Mouse (Mus musculus) limb, embryonic 14.5 days (tissue): ENCODE measurements around the gene Sez6l. TPM values are rescaled to one million over a fixed set of nuclear protein-coding genes. Genes with fewer than 3 reads are reported as not detected.

Experiments used
- ATAC-seq: fragments of 200-750 bp; cut with Nextera tagmentation; 2 replicates; pipeline ENCODE4 v1.8.0; 2017; ENCODE audit warnings: low read depth, moderate number of reproducible peaks, moderate TSS enrichment; ENCODE audit not compliant: low FRiP score
- DNase-seq: peaks from one replicate; pipeline ENCODE4 v3.0.0-alpha.2; 2015; ENCODE audit warnings: low spot score
- H3K27ac ChIP-seq: fragments of 300-500 bp; sonication (generic); replicated peaks from 2 replicates; pipeline ENCODE4 v1.5.1; 2014; ENCODE audit warnings: low read depth, mild to moderate bottlenecking, low read length, moderate library complexity, mixed read lengths
- H3K27me3 ChIP-seq: fragments of 300-500 bp; sonication (generic); 2 replicates; pipeline ENCODE4 v1.6.1; 2014; ENCODE audit warnings: low read length, mixed read lengths; ENCODE audit not compliant: control insufficient read depth, insufficient read depth
- H3K36me3 ChIP-seq: fragments of 300-500 bp; sonication (generic); 2 replicates; pipeline ENCODE4 v1.6.1; 2014; ENCODE audit warnings: mild to moderate bottlenecking, low read length, moderate library complexity, mixed read lengths; ENCODE audit not compliant: control insufficient read depth, insufficient read depth
- H3K4me1 ChIP-seq: fragments of 300-500 bp; sonication (generic); 2 replicates; pipeline ENCODE4 v1.6.1; 2014; ENCODE audit warnings: antibody characterized with exemption, low read length, mixed read lengths; ENCODE audit not compliant: control insufficient read depth, insufficient read depth
- H3K4me2 ChIP-seq: fragments of 300-500 bp; sonication (generic); replicated peaks from 2 replicates; pipeline ENCODE4 v1.6.1; 2014; ENCODE audit warnings: low read depth, mild to moderate bottlenecking, low read length, moderate library complexity; ENCODE audit not compliant: severe bottlenecking
- H3K4me3 ChIP-seq: fragments of 300-500 bp; sonication (generic); replicated peaks from 2 replicates; pipeline ENCODE4 v1.5.1; 2014; ENCODE audit warnings: low read length
- H3K9ac ChIP-seq: fragments of 300-500 bp; sonication (generic); 2 replicates; pipeline ENCODE4 v1.6.1; 2014; ENCODE audit warnings: mild to moderate bottlenecking, low read depth, low read length, moderate library complexity; ENCODE audit not compliant: severe bottlenecking
- H3K9me3 ChIP-seq: fragments of 300-500 bp; sonication (generic); 2 replicates; pipeline ENCODE4 v1.6.1; 2016; ENCODE audit warnings: low read length; ENCODE audit not compliant: control insufficient read depth
- POLR2A ChIP-seq: fragments of 200-500 bp; IDR thresholded peaks from 2 replicates; pipeline ENCODE4 v1.8.0; 2012; ENCODE audit warnings: inconsistent platforms, mild to moderate bottlenecking, moderate library complexity, borderline replicate concordance; ENCODE audit not compliant: insufficient read depth, insufficient read length; ENCODE audit errors: extremely low read depth
- WGBS: fragments of 180-500 bp; shearing (Covaris S2); extraction: QIAGEN DNeasy Blood & Tissue Kit; methylation state at CpG from one replicate; pipeline ENCODE4 v1.1.7; 2014; 5-methylcytosine and 5-hydroxymethylcytosine counted together
- polyA plus RNA-seq, 2 experiments: library from polyadenylated mRNA; depleted of rRNA in 1 of 2; stranded (reverse) in 1 of 2; unstranded in 1 of 2; fragments of >200 nt; fragmentation: Nextera tagmentation in 1 of 2; extraction: Ambion mirVana in 1 of 2; gene quantifications; 2 replicates each; pipeline versions ENCODE4 v1.2.1 to v1.2.3; 2012 to 2014

The Sez6l gene
- polyA plus RNA-seq, 2 experiments, result 0.89 to 1.8 TPM

- Histone ChIP-seq H3K27ac (no peak overlapping the region), H3K36me3 (no peaks in the 10 kb centered on the region), H3K9ac (no peak overlapping the region), H3K27me3 (no peaks in the 10 kb centered on the region), H3K9me3 (no peaks in the 10 kb centered on the region), H3K4me2 (no peak overlapping the region), H3K4me3 (no peak overlapping the region), H3K4me1 (0 out of 2 replicates have a peak, but pooled peaks cover 8% of the 10 kb centered on the region)
- TF ChIP-seq POLR2A, result no peak
- ATAC-seq (no peak), DNase-seq (no peak)
- 31% methylated on average over 11 of the region's 11 CpGs for WGBS
Observed at GRCm38 (mm10) chr5:112534146-112534545, 42.8 kb downstream of the Sez6l start.

GRCm38 (mm10) chr5:112533312-112534075 lies 43.5 kb downstream of the Sez6l start:
- H3K4me2 ChIP-seq, result no peak overlapping the region
- no peaks in the 10 kb centered on the region for H3K36me3 ChIP-seq
- ATAC-seq, result no peak
- DNase-seq, result no peak
- 54% methylated on average over 13 of the region's 16 CpGs for WGBS
- no peak for TF ChIP-seq POLR2A
- H3K9ac ChIP-seq, result no peak overlapping the region
- H3K4me3 ChIP-seq, result no peak overlapping the region
- H3K27me3 ChIP-seq, result no peaks in the 10 kb centered on the region
- no peaks in the 10 kb centered on the region for H3K9me3 ChIP-seq
- 0 out of 2 replicates have a peak, but pooled peaks cover 8% of the 10 kb centered on the region for H3K4me1 ChIP-seq
- H3K27ac ChIP-seq, result no peak overlapping the region

- no peak for ATAC-seq
- WGBS, result 84% methylated on average over 5 of the region's 5 CpGs
- H3K4me1 ChIP-seq, result 0 out of 2 replicates have a peak, but pooled peaks cover 8% of the 10 kb centered on the region
- no peak for DNase-seq
- H3K4me2 ChIP-seq, result no peak overlapping the region
- H3K27ac ChIP-seq, result no peak overlapping the region
- H3K36me3 ChIP-seq, result no peaks in the 10 kb centered on the region
- no peaks in the 10 kb centered on the region for H3K9me3 ChIP-seq
- no peaks in the 10 kb centered on the region for H3K27me3 ChIP-seq
- H3K4me3 ChIP-seq, result no peak overlapping the region
- no peak for TF ChIP-seq POLR2A
- no peak overlapping the region for H3K9ac ChIP-seq
Observed at GRCm38 (mm10) chr5:112532894-112533293, 44.1 kb downstream of the Sez6l start.

- DNase-seq, result no peak
Observed at GRCm38 (mm10) chr5:112532210-112532609, 44.8 kb downstream of the Sez6l start.

GRCm38 (mm10) chr5:112531111-112531510 lies 45.9 kb downstream of the Sez6l start:
- 77% methylated on average over 8 of the region's 8 CpGs for WGBS
- ATAC-seq, result no peak
- no peak for TF ChIP-seq POLR2A
- no peak overlapping the region for H3K4me3 ChIP-seq
- H3K27ac ChIP-seq, result no peak overlapping the region
- H3K36me3 ChIP-seq, result no peaks in the 10 kb centered on the region
- no peak overlapping the region for H3K9ac ChIP-seq
- no peak for DNase-seq
- H3K27me3 ChIP-seq, result no peaks in the 10 kb centered on the region
- no peaks in the 10 kb centered on the region for H3K9me3 ChIP-seq
- H3K4me1 ChIP-seq, result 0 out of 2 replicates have a peak, but pooled peaks cover 8% of the 10 kb centered on the region
- no peak overlapping the region for H3K4me2 ChIP-seq

More at GRCm38 (mm10) chr5:112532210-112532609, 44.8 kb downstream of the Sez6l start:
- Histone ChIP-seq H3K4me2 (no peak overlapping the region), H3K4me3 (no peak overlapping the region), H3K9ac (no peak overlapping the region), H3K27me3 (no peaks in the 10 kb centered on the region), H3K4me1 (0 out of 2 replicates have a peak, but pooled peaks cover 8% of the 10 kb centered on the region), H3K36me3 (no peaks in the 10 kb centered on the region), H3K27ac (no peak overlapping the region), H3K9me3 (no peaks in the 10 kb centered on the region)
- TF ChIP-seq POLR2A, result no peak
- no peak for ATAC-seq
- 68% methylated on average over 8 of the region's 8 CpGs for WGBS

GRCm38 (mm10) chr5:112526936-112527335 lies 50.0 kb downstream of the Sez6l start:
- no peak overlapping the region for H3K4me2 ChIP-seq
- TF ChIP-seq POLR2A, result no peak
- no peak overlapping the region for H3K9ac ChIP-seq
- no peaks in the 10 kb centered on the region for H3K36me3 ChIP-seq
- H3K27ac ChIP-seq, result no peak overlapping the region
- 78% methylated on average over 19 of the region's 19 CpGs for WGBS
- H3K4me1 ChIP-seq, result no peaks in the 10 kb centered on the region
- no peak for ATAC-seq
- no peaks in the 10 kb centered on the region for H3K9me3 ChIP-seq
- no peaks in the 10 kb centered on the region for H3K27me3 ChIP-seq
- H3K4me3 ChIP-seq, result no peak overlapping the region
- no peak for DNase-seq
